Mouse (Mus musculus) kidney, adult 2 months (tissue): ENCODE measurements at regions not wholly inside any gene's neighbourhood (a gene's known extent, or its start where the extent isn't known, plus 50 kb on each side); places are given as distances from the start of the nearest gene placed in this dataset.

Experiments used
- CTCF ChIP-seq: fragments of 200-500 bp; conservative IDR thresholded peaks from 2 replicates; pipeline ENCODE4 v1.5.1; 2011; ENCODE audit warnings: low read depth, mild to moderate bottlenecking, control low read depth, low read length, moderate library complexity, mixed read lengths; ENCODE audit not compliant: insufficient read depth, insufficient read length
- POLR2A ChIP-seq: fragments of 200-500 bp; IDR thresholded peaks from one replicate; pipeline ENCODE4 v1.6.1; 2011; ENCODE audit warnings: low read depth, low read length, control low read depth

DNA sequence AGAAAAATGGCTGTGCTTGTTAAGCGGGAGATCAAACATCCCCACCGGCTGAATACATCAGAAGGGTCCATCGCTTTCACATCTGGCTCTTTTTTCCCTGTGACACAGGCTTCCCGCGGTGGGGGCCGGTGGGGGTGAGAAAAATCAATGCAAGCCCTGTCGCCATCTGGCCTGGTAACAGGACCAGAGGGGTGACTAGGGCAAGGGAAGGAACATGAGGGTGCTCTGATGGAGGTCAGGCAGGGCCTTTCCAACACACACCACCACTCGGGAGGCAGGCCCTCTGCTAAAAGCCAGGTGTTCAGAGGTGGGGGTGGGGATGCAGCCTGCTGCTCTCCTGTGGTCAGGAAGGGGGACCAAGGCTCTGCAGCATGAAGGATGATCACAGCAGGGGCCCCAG, 107.5 kb upstream of the Syt13 start:
- no peak for TF ChIP-seq POLR2A
- TF ChIP-seq CTCF, result no peak
